Mouse (Mus musculus) liver, embryonic 14.5 days (tissue): ENCODE results near the gene Gpr35.

Experiments used
- CTCF ChIP-seq: IDR thresholded peaks from 2 replicates; pipeline ENCODE4 v1.5.1; 2016; ENCODE audit warnings: antibody characterized with exemption, low read depth, control low read depth
- EP300 ChIP-seq: IDR thresholded peaks from 2 replicates; pipeline ENCODE4 v1.6.1; 2016; ENCODE audit warnings: antibody characterized with exemption, low read depth

- TF ChIP-seq CTCF (no peak), EP300 (no peak)
These were observed 20.4 kb upstream of the Gpr35 start for GRCm38 (mm10) chr1:92930171-92930706.
